In genomic region chr6:48863488-48863887, GRCm38 (mm10) we compare ENCODE assay signal across 30 mouse cellular contexts. TPM values are rescaled to one million over a fixed set of nuclear protein-coding genes. Genes with fewer than 3 reads are reported as not detected.
DNase-seq lines count a peak whose midpoint lies in the region; ATAC-seq lines count a peak whose summit lies in the region.
"Had no signal": no experiment of that assay in that cellular context is flagged by ENCODE, and none has a peak within 500 bp of the region (broad histone marks: within the 10 kb centered on the region; RNA-seq: fewer than 3 reads in every experiment).

No protein-coding gene starts in this region.

- no peak for ATAC-seq in kidney, embryonic 14.5 days (ENCODE audit: low FRiP score, low TSS enrichment)
- ATAC-seq in midbrain, embryonic 11.5 days (ENCODE audit: low FRiP score), result no peak
- no peak for ATAC-seq in midbrain, embryonic 14.5 days (ENCODE audit: low FRiP score, low TSS enrichment)
- ATAC-seq: forebrain, embryonic 14.5 days; midbrain, embryonic 16.5 days had no signal

- H3K4me3 ChIP-seq in heart, embryonic 10.5 days, result no peak overlapping the region
- H3K4me3 ChIP-seq in kidney, embryonic 14.5 days (ENCODE audit: low read length), result no peak overlapping the region
- H3K4me3 ChIP-seq in midbrain, embryonic 11.5 days (ENCODE audit: low read depth, low read length), result no peak overlapping the region
- H3K4me3 ChIP-seq in midbrain, embryonic 14.5 days (replicated peaks; ENCODE audit: low read depth, low read length), result no peak overlapping the region
- H3K4me3 ChIP-seq: embryonic facial prominence, embryonic 12.5 days; heart, embryonic 13.5 days; lung, embryonic 15.5 days had no signal

- no peak overlapping the region for H3K9ac ChIP-seq in kidney, embryonic 14.5 days (ENCODE audit: low read depth, low read length)
- H3K9ac ChIP-seq in midbrain, embryonic 11.5 days (ENCODE audit: low read length), result no peak overlapping the region
- no peak overlapping the region for H3K9ac ChIP-seq in midbrain, embryonic 14.5 days (replicated peaks; ENCODE audit: low read length)
- H3K9ac ChIP-seq: embryonic facial prominence, embryonic 12.5 days; heart, embryonic 13.5 days; hindbrain, embryonic 14.5 days; liver, embryonic 14.5 days; lung, embryonic 15.5 days had no signal

- DNase-seq in heart, embryonic 10.5 days (ENCODE audit: low spot score), result peak; percentile 69
- no peak for DNase-seq in heart, adult 18-20 months
- peak; percentile 15 to 68 for DNase-seq in kidney, adult 8-10 months
- DNase-seq in midbrain, embryonic 11.5 days (ENCODE audit: low spot score, missing footprints), result peak; percentile 47
- DNase-seq in midbrain, embryonic 14.5 days, result no peak
- no peak for DNase-seq in layer of hippocampus, postnatal 36 days
- DNase-seq: adrenal gland, postnatal 10 days; cerebellum, adult 9-10 months; embryo, embryonic 11 days; gastrocnemius, postnatal 14 days; heart, postnatal 10 days; left cerebral cortex, postnatal 4 days; right cerebral cortex, postnatal 25 days; spleen, adult 18-20 months; thymus, adult 2 months; thymus, postnatal 4 days had no signal

- no peaks in the 10 kb centered on the region for H3K36me3 ChIP-seq in heart, embryonic 10.5 days
- H3K36me3 ChIP-seq in kidney, embryonic 14.5 days (ENCODE audit: control insufficient read depth, insufficient read depth, low read length), result no peaks in the 10 kb centered on the region
- no peaks in the 10 kb centered on the region for H3K36me3 ChIP-seq in midbrain, embryonic 11.5 days (ENCODE audit: control insufficient read depth, insufficient read depth, low read length)
- H3K36me3 ChIP-seq in midbrain, embryonic 14.5 days (ENCODE audit: control insufficient read depth, insufficient read depth, low read length), result no peaks in the 10 kb centered on the region
- H3K36me3 ChIP-seq: embryonic facial prominence, embryonic 12.5 days; G1E; heart, embryonic 13.5 days; lung, embryonic 15.5 days had no signal

- no peak overlapping the region for H3K27ac ChIP-seq in heart, embryonic 10.5 days
- no peak overlapping the region for H3K27ac ChIP-seq in kidney, embryonic 14.5 days (ENCODE audit: low read depth, low read length)
- no peak overlapping the region for H3K27ac ChIP-seq in midbrain, embryonic 11.5 days (ENCODE audit: low read depth, low read length)
- H3K27ac ChIP-seq in midbrain, embryonic 14.5 days (replicated peaks; ENCODE audit: low read depth, low read length), result no peak overlapping the region
- H3K27ac ChIP-seq: embryonic facial prominence, embryonic 12.5 days; heart, embryonic 13.5 days; hindbrain, embryonic 14.5 days; liver, embryonic 14.5 days; lung, embryonic 15.5 days had no signal

- WGBS in heart, embryonic 10.5 days, result 82% methylated on average over 7 of the region's 7 CpGs
- WGBS in kidney, embryonic 14.5 days, result 88% methylated on average over 7 of the region's 7 CpGs
- 86% methylated on average over 7 of the region's 7 CpGs for WGBS in midbrain, embryonic 11.5 days
- 91% methylated on average over 7 of the region's 7 CpGs for WGBS in midbrain, embryonic 14.5 days

- no peaks in the 10 kb centered on the region for H3K27me3 ChIP-seq in heart, embryonic 10.5 days (ENCODE audit: insufficient read depth, poor library complexity, severe bottlenecking)
- H3K27me3 ChIP-seq in kidney, embryonic 14.5 days (ENCODE audit: control insufficient read depth, insufficient read depth, low read length), result no peaks in the 10 kb centered on the region
- H3K27me3 ChIP-seq in midbrain, embryonic 11.5 days (ENCODE audit: control insufficient read depth, insufficient read depth, low read length), result no peaks in the 10 kb centered on the region
- H3K27me3 ChIP-seq in midbrain, embryonic 14.5 days (ENCODE audit: control insufficient read depth, insufficient read depth, low read length), result no peaks in the 10 kb centered on the region
- H3K27me3 ChIP-seq: embryonic facial prominence, embryonic 12.5 days; heart, embryonic 13.5 days; lung, embryonic 15.5 days had no signal

- H3K4me2 ChIP-seq in kidney, embryonic 14.5 days (replicated peaks; ENCODE audit: low read depth, low read length), result no peak overlapping the region
- H3K4me2 ChIP-seq in midbrain, embryonic 11.5 days, result no peak overlapping the region
- H3K4me2 ChIP-seq in midbrain, embryonic 14.5 days (ENCODE audit: low read length), result no peak overlapping the region
- H3K4me2 ChIP-seq: embryonic facial prominence, embryonic 12.5 days; heart, embryonic 13.5 days; hindbrain, embryonic 14.5 days; lung, embryonic 15.5 days had no signal

- peaks cover 10% of the 10 kb centered on the region for H3K4me1 ChIP-seq in heart, embryonic 10.5 days
- H3K4me1 ChIP-seq in kidney, embryonic 14.5 days (ENCODE audit: control insufficient read depth, insufficient read depth, low read length), result no peaks in the 10 kb centered on the region; the same call in 1 of the 2 replicates
- H3K4me1 ChIP-seq in midbrain, embryonic 11.5 days (ENCODE audit: control insufficient read depth, insufficient read depth, low read length), result peaks cover 8% of the 10 kb centered on the region
- H3K4me1 ChIP-seq in midbrain, embryonic 14.5 days (ENCODE audit: control insufficient read depth, insufficient read depth, low read length), result peaks cover 7% of the 10 kb centered on the region

- no peaks in the 10 kb centered on the region for H3K9me3 ChIP-seq in heart, embryonic 10.5 days
- no peaks in the 10 kb centered on the region for H3K9me3 ChIP-seq in kidney, embryonic 14.5 days (ENCODE audit: control insufficient read depth, low read length)
- no peaks in the 10 kb centered on the region for H3K9me3 ChIP-seq in midbrain, embryonic 11.5 days (ENCODE audit: control insufficient read depth, low read length)
- H3K9me3 ChIP-seq in midbrain, embryonic 14.5 days (ENCODE audit: control insufficient read depth, low read length), result no peaks in the 10 kb centered on the region
- H3K9me3 ChIP-seq: embryonic facial prominence, embryonic 12.5 days; G1E; heart, embryonic 13.5 days; lung, embryonic 15.5 days had no signal

RNA-seq across cellular contexts. Expression of gene Aoc1, which starts 9.2 kb away (rescaled TPM):
- polyA plus RNA-seq in heart, embryonic 10.5 days (2016; fragmentation: Nextera tagmentation; extraction: Ambion mirVana), result not detected in 2 replicates
- total RNA-seq in heart, adult 18-20 months (2021), result not detected
- polyA plus RNA-seq in kidney, embryonic 14.5 days (2014; fragmentation: Nextera tagmentation; extraction: Ambion mirVana), result 0.99 and 1.4 TPM in 2 replicates
- polyA plus RNA-seq in midbrain, embryonic 11.5 days (2014; fragmentation: Nextera tagmentation; extraction: Ambion mirVana), result 0.10 TPM in 1 of 2 replicates, not detected in the other
- polyA plus RNA-seq in midbrain, embryonic 14.5 days (2014; fragmentation: Nextera tagmentation; extraction: Ambion mirVana), result not detected in 2 replicates
- total RNA-seq in layer of hippocampus, postnatal 36 days (2021), result not detected
- total RNA-seq: adrenal gland, postnatal 10 days; gastrocnemius, postnatal 14 days; heart, postnatal 10 days; hematopoietic stem cell, adult 5-6 weeks; layer of hippocampus, adult 8-10 months; layer of hippocampus, postnatal 25 days; left cerebral cortex, postnatal 4 days; neutrophil, adult 5-6 weeks had no signal
- polyA plus RNA-seq: embryonic facial prominence, embryonic 12.5 days; forebrain, embryonic 14.5 days; G1E; heart, embryonic 13.5 days; hindbrain, embryonic 14.5 days; liver, embryonic 14.5 days; midbrain, embryonic 16.5 days; neural tube, embryonic 11.5 days had no signal

RNA-seq across cellular contexts. Expression of gene Tmem176b, which starts 22.2 kb away (rescaled TPM):
- 150 and 178 TPM in 2 replicates for polyA plus RNA-seq in heart, embryonic 10.5 days (2016; fragmentation: Nextera tagmentation; extraction: Ambion mirVana)
- total RNA-seq in heart, adult 18-20 months (2021), result 10 to 100 TPM; 39.3 to 54.1 TPM
- 308 and 313 TPM in 2 replicates for polyA plus RNA-seq in kidney, embryonic 14.5 days (2014; fragmentation: Nextera tagmentation; extraction: Ambion mirVana)
- 54.8 and 58.8 TPM in 2 replicates for polyA plus RNA-seq in midbrain, embryonic 11.5 days (2014; fragmentation: Nextera tagmentation; extraction: Ambion mirVana)
- 89.8 and 96.7 TPM in 2 replicates for polyA plus RNA-seq in midbrain, embryonic 14.5 days (2014; fragmentation: Nextera tagmentation; extraction: Ambion mirVana)
- total RNA-seq in layer of hippocampus, postnatal 36 days (2021), result 10 to 100 TPM; 50.4 to 51.6 TPM
- total RNA-seq: G1E had no signal
- polyA plus RNA-seq: G1E had no signal

RNA-seq across cellular contexts. Expression of gene Tmem176a, which starts 22.8 kb away (rescaled TPM):
- 65.3 and 84.3 TPM in 2 replicates for polyA plus RNA-seq in heart, embryonic 10.5 days (2016; fragmentation: Nextera tagmentation; extraction: Ambion mirVana)
- 10 to 100 TPM; 14.7 to 20.6 TPM for total RNA-seq in heart, adult 18-20 months (2021)
- polyA plus RNA-seq in kidney, embryonic 14.5 days (2014; fragmentation: Nextera tagmentation; extraction: Ambion mirVana), result 123 and 135 TPM in 2 replicates
- polyA plus RNA-seq in midbrain, embryonic 11.5 days (2014; fragmentation: Nextera tagmentation; extraction: Ambion mirVana), result 18.9 and 19.6 TPM in 2 replicates
- polyA plus RNA-seq in midbrain, embryonic 14.5 days (2014; fragmentation: Nextera tagmentation; extraction: Ambion mirVana), result 11.1 and 17.2 TPM in 2 replicates
- total RNA-seq in layer of hippocampus, postnatal 36 days (2021), result 10 to 100 TPM; 24.3 to 24.9 TPM
- total RNA-seq: G1E had no signal
- polyA plus RNA-seq: G1E had no signal

Comparison
In these comparisons a context has a peak if more than half of its experiments do, and no peak if none do; other contexts are left out.
1. DNase-seq: peak in heart, embryonic 10.5 days (single experiment), kidney, adult 8-10 months (2 of 2) and midbrain, embryonic 11.5 days (single experiment); none in heart, adult 18-20 months (0 of 2), midbrain, embryonic 14.5 days (single experiment) and layer of hippocampus, postnatal 36 days (0 of 2).